ENCODE assay signal across 20 mouse cellular contexts in genomic region chr9:124412921-124413320, GRCm38 (mm10).
"Had no signal": no experiment of that assay in that cellular context is flagged by ENCODE, and none has a peak within 500 bp of the region (broad histone marks: within the 10 kb centered on the region; RNA-seq: fewer than 3 reads in every experiment).

No protein-coding gene starts in this region.

- ATAC-seq: intestine, postnatal 0 days; liver, postnatal 0 days; lung, postnatal 0 days; midbrain, embryonic 15.5 days had no signal

- H3K9ac ChIP-seq: kidney, embryonic 15.5 days; limb, embryonic 12.5 days; limb, embryonic 15.5 days; liver, embryonic 14.5 days; liver, postnatal 0 days; lung, embryonic 14.5 days; midbrain, embryonic 12.5 days; midbrain, embryonic 15.5 days; neural tube, embryonic 13.5 days had no signal

- H3K27ac ChIP-seq: kidney, embryonic 15.5 days; left cerebral cortex, adult 2 months; limb, embryonic 12.5 days; limb, embryonic 15.5 days; liver, embryonic 14.5 days; macrophage; midbrain, embryonic 12.5 days; midbrain, embryonic 15.5 days; neural tube, embryonic 13.5 days had no signal

- H3K4me1 ChIP-seq: kidney, embryonic 15.5 days; limb, embryonic 12.5 days; limb, embryonic 15.5 days; midbrain, embryonic 12.5 days; midbrain, embryonic 15.5 days; neural tube, embryonic 13.5 days had no signal

- H3K4me2 ChIP-seq: kidney, embryonic 15.5 days; limb, embryonic 12.5 days; limb, embryonic 15.5 days; liver, embryonic 11.5 days; lung, embryonic 14.5 days; midbrain, embryonic 12.5 days; midbrain, embryonic 15.5 days; neural tube, embryonic 13.5 days had no signal

- DNase-seq: kidney, adult 8-10 months; kidney, postnatal 36 days; layer of hippocampus, postnatal 36 days; left cerebral cortex, postnatal 4 days; liver, postnatal 0 days; lung, embryonic 14.5 days; retina, postnatal 1 day; thymus, postnatal 4 days had no signal

- H3K27me3 ChIP-seq: kidney, embryonic 15.5 days; limb, embryonic 12.5 days; limb, embryonic 15.5 days; midbrain, embryonic 12.5 days; midbrain, embryonic 15.5 days; neural tube, embryonic 13.5 days had no signal

- H3K9me3 ChIP-seq: kidney, embryonic 15.5 days; limb, embryonic 12.5 days; limb, embryonic 15.5 days; midbrain, embryonic 12.5 days; midbrain, embryonic 15.5 days; neural tube, embryonic 13.5 days had no signal

- H3K4me3 ChIP-seq: kidney, embryonic 15.5 days; left cerebral cortex, adult 2 months; limb, embryonic 12.5 days; limb, embryonic 15.5 days; midbrain, embryonic 12.5 days; midbrain, embryonic 15.5 days; neural tube, embryonic 13.5 days had no signal

- H3K36me3 ChIP-seq: kidney, embryonic 15.5 days; limb, embryonic 12.5 days; limb, embryonic 15.5 days; midbrain, embryonic 12.5 days; midbrain, embryonic 15.5 days; neural tube, embryonic 13.5 days had no signal
